Mouse (Mus musculus) myocyte (in vitro differentiated cells): ENCODE results near the gene Obsl1. TPM values are rescaled to one million over a fixed set of nuclear protein-coding genes. Genes with fewer than 3 reads are reported as not detected.

Source experiments
- H3K27me3 ChIP-seq: one replicate; pipeline ENCODE4 v1.6.1; 2011; ENCODE audit not compliant: control insufficient read depth, insufficient read depth, insufficient read length
- H3K36me3 ChIP-seq: one replicate; pipeline ENCODE4 v1.6.1; 2011; ENCODE audit not compliant: control insufficient read depth, insufficient read depth
- H3K4me2 ChIP-seq: one replicate; pipeline ENCODE4 v1.6.1; 2011; ENCODE audit warnings: low read depth, control low read depth
- H3K4me3 ChIP-seq: one replicate; pipeline ENCODE4 v1.5.1; 2011; ENCODE audit warnings: mild to moderate bottlenecking, control low read depth, moderate library complexity
- H3K79me2 ChIP-seq: one replicate; pipeline ENCODE4 v1.6.1; 2011; ENCODE audit not compliant: control insufficient read depth, insufficient read depth
- H3ac ChIP-seq: one replicate; pipeline ENCODE4 v1.6.1; 2011; ENCODE audit not compliant: control insufficient read depth, insufficient read length
- CEBPB ChIP-seq: IDR thresholded peaks from 2 replicates; pipeline ENCODE4 v1.6.1; 2011; ENCODE audit warnings: mild to moderate bottlenecking, moderate library complexity; ENCODE audit not compliant: poor library complexity, insufficient read depth, severe bottlenecking
- E2F4 ChIP-seq: IDR thresholded peaks from one replicate; pipeline ENCODE4 v1.6.1; 2011; ENCODE audit warnings: mild to moderate bottlenecking, control low read depth, moderate library complexity; ENCODE audit not compliant: insufficient read depth
- MAX ChIP-seq: IDR thresholded peaks from one replicate; pipeline ENCODE4 v1.6.1; 2011; ENCODE audit warnings: low read depth, mild to moderate bottlenecking, control low read depth
- MYOD1 ChIP-seq, 3 experiments: IDR thresholded peaks; one replicate each; pipeline ENCODE4 v1.6.1; 2011; ENCODE audit warnings: control low read depth in 2 of 3, low read depth in 2 of 3, mild to moderate bottlenecking in 2 of 3, moderate library complexity in 1 of 3; ENCODE audit not compliant: insufficient read length in 2 of 3, control insufficient read depth in 1 of 3
- MYOG ChIP-seq, 3 experiments: IDR thresholded peaks; one replicate each; pipeline ENCODE4 v1.6.1; 2011; ENCODE audit warnings: control low read depth in 2 of 3, low read depth in 2 of 3, mild to moderate bottlenecking in 2 of 3; ENCODE audit not compliant: insufficient read length in 2 of 3, control insufficient read depth in 1 of 3, insufficient read depth in 1 of 3
- POLR2A ChIP-seq: IDR thresholded peaks from one replicate; pipeline ENCODE4 v1.6.1; 2011; ENCODE audit warnings: low read depth, mild to moderate bottlenecking, control low read depth, moderate library complexity; ENCODE audit not compliant: insufficient read length
- POLR2AphosphoS2 ChIP-seq: IDR thresholded peaks from one replicate; pipeline ENCODE4 v1.6.1; 2011; ENCODE audit warnings: low read depth, control low read depth; ENCODE audit not compliant: insufficient read length
- REST ChIP-seq: IDR thresholded peaks from one replicate; pipeline ENCODE4 v1.6.1; 2011; ENCODE audit warnings: mild to moderate bottlenecking, control low read depth, moderate library complexity; ENCODE audit not compliant: insufficient read depth, insufficient read length
- SRF ChIP-seq: IDR thresholded peaks from one replicate; pipeline ENCODE4 v1.6.1; 2011; ENCODE audit warnings: low read depth; ENCODE audit not compliant: control insufficient read depth, insufficient read length
- TCF12 ChIP-seq: IDR thresholded peaks from one replicate; pipeline ENCODE4 v1.6.1; 2011; ENCODE audit warnings: mild to moderate bottlenecking, control low read depth; ENCODE audit not compliant: poor library complexity, insufficient read depth, severe bottlenecking
- TCF3 ChIP-seq: IDR thresholded peaks from one replicate; pipeline ENCODE4 v1.6.1; 2011; ENCODE audit warnings: low read depth, control low read depth; ENCODE audit not compliant: insufficient read length
- USF1 ChIP-seq: IDR thresholded peaks from one replicate; pipeline ENCODE4 v1.6.1; 2011; ENCODE audit warnings: low read depth, mild to moderate bottlenecking, control low read depth, moderate library complexity
- polyA plus RNA-seq: library from polyadenylated mRNA; unstranded; fragments of >200 nt; fragmentation: generic; extraction: Trizol; gene quantifications from one replicate; pipeline ENCODE4 v1.2.1, GENCODE M21; 2012; ENCODE audit warnings: missing spikeins

Gene Obsl1
- polyA plus RNA-seq, 1 experiment = 148 TPM

- no peak overlapping the region for H3ac ChIP-seq
- no peaks in the 10 kb centered on the region for H3K27me3 ChIP-seq
- H3K4me3 ChIP-seq = peak overlapping the region; percentile 12
- peak; percentile 21 for TF ChIP-seq POLR2A
- TF ChIP-seq MYOD1 (IDR thresholded peaks at IDR 0.05; ENCODE audit: control insufficient read depth in 1 of 3, insufficient read length in 2 of 3, low read depth in 2 of 3) = no peak
- no peak for TF ChIP-seq TCF3
- TF ChIP-seq MAX = no peak
- TF ChIP-seq REST = no peak
- no peaks in the 10 kb centered on the region for H3K79me2 ChIP-seq
- peak overlapping the region; percentile 64 for H3K4me2 ChIP-seq
- no peaks in the 10 kb centered on the region for H3K36me3 ChIP-seq
These were observed 48.0 kb downstream of the Obsl1 start for GRCm38 (mm10) chr1:75458025-75458788.

DNA sequence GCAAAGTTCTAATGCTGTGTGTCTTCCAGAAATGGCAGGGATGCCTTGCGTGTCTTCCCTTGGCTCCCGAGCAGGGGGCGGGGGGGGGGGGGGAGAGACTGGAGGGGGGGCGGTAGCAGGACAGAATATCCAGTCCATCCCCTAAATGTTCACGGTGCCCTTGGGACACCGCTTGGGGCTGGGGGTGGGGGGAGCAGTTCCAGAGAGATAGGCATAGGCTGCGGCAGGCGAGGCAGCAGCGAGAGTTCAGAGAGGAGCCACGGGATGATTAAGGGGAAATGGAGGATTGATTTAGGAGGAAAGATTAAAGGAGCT, 48.6 kb downstream of the Obsl1 start:
- Histone ChIP-seq H3ac (no peak overlapping the region), H3K36me3 (no peaks in the 10 kb centered on the region), H3K4me2 (peak overlapping the region; percentile 64), H3K27me3 (no peaks in the 10 kb centered on the region), H3K4me3 (peak overlapping the region; percentile 12), H3K79me2 (no peaks in the 10 kb centered on the region)
- no peak for TF ChIP-seq TCF3
- TF ChIP-seq MYOG (IDR thresholded peaks at IDR 0.05; ENCODE audit: control insufficient read depth in 1 of 3, insufficient read depth in 1 of 3, insufficient read length in 2 of 3, low read depth in 2 of 3) = no peak
- TF ChIP-seq E2F4 = no peak
- TF ChIP-seq REST = no peak
- no peak for TF ChIP-seq SRF
- TF ChIP-seq TCF12 = no peak
- TF ChIP-seq POLR2AphosphoS2 = no peak

DNA sequence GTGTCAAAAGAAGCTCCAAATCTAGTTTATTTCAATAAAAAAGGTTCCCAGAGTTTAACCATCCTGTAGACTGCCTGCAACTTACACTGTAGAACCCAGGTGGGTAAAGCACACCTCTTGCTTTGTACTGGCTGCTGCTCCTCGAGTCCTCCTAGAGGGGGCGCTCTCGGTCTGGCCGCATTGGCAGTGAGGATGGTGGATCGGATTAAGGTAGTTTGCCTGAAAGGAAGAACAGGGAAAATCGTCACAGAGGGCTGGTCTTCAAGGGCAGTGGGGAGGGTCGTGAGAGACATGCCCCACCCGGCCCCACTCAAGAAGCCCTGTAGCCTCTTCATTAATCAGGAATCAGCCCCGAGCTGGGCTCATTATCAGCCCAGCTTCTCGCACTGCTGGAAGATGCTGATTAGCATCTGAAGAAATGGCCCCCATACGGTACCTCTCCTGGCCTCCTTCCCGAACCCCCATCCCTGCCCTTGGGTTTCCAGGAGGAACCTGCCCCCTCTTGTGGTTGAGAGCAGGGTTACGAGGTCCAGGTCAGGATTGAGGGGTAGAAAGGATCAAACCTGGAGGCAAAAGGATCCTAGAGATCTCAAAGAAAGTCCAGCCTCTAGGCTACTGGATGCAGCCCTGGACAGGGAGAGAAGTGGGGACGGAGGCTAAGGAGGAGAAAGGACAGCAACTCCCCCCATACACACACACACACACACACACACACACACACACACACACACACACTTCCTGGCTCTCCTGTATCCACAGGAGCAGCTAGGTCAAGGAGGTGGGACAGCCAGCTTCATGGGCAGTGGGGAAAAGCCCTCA, 49.3 kb downstream of the Obsl1 start:
- H3K4me2 ChIP-seq = peak overlapping the region; percentile 36
- no peak overlapping the region for H3K4me3 ChIP-seq
- peaks cover 6% of the 10 kb centered on the region for H3K27me3 ChIP-seq
- no peaks in the 10 kb centered on the region for H3K79me2 ChIP-seq
- no peaks in the 10 kb centered on the region for H3K36me3 ChIP-seq
- no peak overlapping the region for H3ac ChIP-seq
- no peak for TF ChIP-seq E2F4
- no peak for TF ChIP-seq SRF
- no peak for TF ChIP-seq CEBPB
- no peak for TF ChIP-seq MYOD1 (IDR thresholded peaks at IDR 0.05; ENCODE audit: control insufficient read depth in 1 of 3, insufficient read length in 2 of 3, low read depth in 2 of 3)
- TF ChIP-seq REST = no peak
- TF ChIP-seq POLR2A = no peak
- TF ChIP-seq MAX = no peak
- no peak for TF ChIP-seq MYOG (IDR thresholded peaks at IDR 0.05; ENCODE audit: control insufficient read depth in 1 of 3, insufficient read depth in 1 of 3, insufficient read length in 2 of 3, low read depth in 2 of 3)
- TF ChIP-seq TCF3 = no peak
- no peak for TF ChIP-seq USF1
- no peak for TF ChIP-seq TCF12
- TF ChIP-seq POLR2AphosphoS2 = no peak

- no peak overlapping the region for H3ac ChIP-seq
- no peak overlapping the region for H3K4me2 ChIP-seq
- H3K36me3 ChIP-seq = no peaks in the 10 kb centered on the region
- peaks cover 14% of the 10 kb centered on the region for H3K27me3 ChIP-seq
- TF ChIP-seq SRF = no peak
- no peak for TF ChIP-seq MAX
- no peak for TF ChIP-seq TCF3
- TF ChIP-seq USF1 = no peak
- no peak for TF ChIP-seq POLR2AphosphoS2
- no peak for TF ChIP-seq CEBPB
- TF ChIP-seq MYOD1 (IDR thresholded peaks at IDR 0.05; ENCODE audit: control insufficient read depth in 1 of 3, insufficient read length in 2 of 3, low read depth in 2 of 3) = no peak
- TF ChIP-seq E2F4 = no peak
- no peak for TF ChIP-seq REST
- TF ChIP-seq POLR2A = no peak
- TF ChIP-seq TCF12 = no peak
- TF ChIP-seq MYOG (IDR thresholded peaks at IDR 0.05; ENCODE audit: control insufficient read depth in 1 of 3, insufficient read depth in 1 of 3, insufficient read length in 2 of 3, low read depth in 2 of 3) = no peak
- no peak overlapping the region for H3K4me3 ChIP-seq
- H3K79me2 ChIP-seq = no peaks in the 10 kb centered on the region
These were observed 50.3 kb downstream of the Obsl1 start for GRCm38 (mm10) chr1:75455948-75456347.
